Mouse (Mus musculus) cerebellum, adult 2 months (tissue): ENCODE results near the gene Bcr.

ENCODE experiments used
- CTCF ChIP-seq: fragments of 200-500 bp; IDR thresholded peaks from 2 replicates; pipeline ENCODE4 v1.5.1; 2011; ENCODE audit warnings: low read depth, mild to moderate bottlenecking, control low read depth, low read length, moderate library complexity, borderline replicate concordance; ENCODE audit not compliant: insufficient read depth
- POLR2A ChIP-seq: fragments of 200-500 bp; IDR thresholded peaks from 2 replicates; pipeline ENCODE4 v1.6.1; 2011; ENCODE audit warnings: low read length, control low read depth, borderline replicate concordance; ENCODE audit not compliant: insufficient read depth

DNA sequence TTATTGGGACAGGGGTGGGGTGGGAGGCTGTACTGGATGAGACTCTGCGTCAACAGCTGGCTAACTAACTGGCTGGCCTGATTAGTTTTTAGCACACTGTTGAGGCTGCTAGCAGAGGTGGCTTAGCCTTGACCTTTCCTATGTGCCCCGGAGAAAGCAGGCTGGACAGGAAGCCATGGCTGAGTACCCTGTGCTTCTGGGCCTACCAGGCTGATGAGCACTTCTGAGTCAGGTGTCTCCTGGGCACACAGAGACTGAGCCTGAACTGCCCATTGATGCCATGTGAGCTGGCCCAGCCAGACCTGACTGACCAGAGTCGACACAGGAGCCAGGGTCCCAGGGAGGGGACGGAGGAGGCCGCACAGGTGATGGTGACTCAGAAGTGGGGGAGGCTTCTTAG is 90.0 kb downstream of the Bcr start:
- TF ChIP-seq POLR2A, result no peak
- no peak for TF ChIP-seq CTCF
